Mouse (Mus musculus) erythroblast, embryonic 14.5 days (primary cell): ENCODE results near the gene Ptprd. TPM values are rescaled to one million over a fixed set of nuclear protein-coding genes. Genes with fewer than 3 reads are reported as not detected.

ENCODE experiments used
- H3K27me3 ChIP-seq: 2 replicates; pipeline ENCODE4 v1.6.1; 2012; ENCODE audit warnings: inconsistent platforms; ENCODE audit not compliant: control insufficient read depth
- H3K36me3 ChIP-seq: 2 replicates; pipeline ENCODE4 v1.6.1; 2012; ENCODE audit warnings: mild to moderate bottlenecking, inconsistent platforms; ENCODE audit not compliant: control insufficient read depth
- H3K4me1 ChIP-seq: 2 replicates; pipeline ENCODE4 v1.6.1; 2012; ENCODE audit warnings: inconsistent platforms; ENCODE audit not compliant: control insufficient read depth
- H3K4me3 ChIP-seq: replicated peaks from 2 replicates; pipeline ENCODE3; 2012; ENCODE audit warnings: moderate library complexity, mild to moderate bottlenecking, inconsistent platforms
- H3K9me3 ChIP-seq: 2 replicates; pipeline ENCODE4 v1.6.1; 2012; ENCODE audit warnings: low read length, inconsistent platforms, mixed read lengths; ENCODE audit not compliant: control insufficient read depth
- GATA1 ChIP-seq: IDR thresholded peaks from 2 replicates; pipeline ENCODE4 v1.6.1; 2012; ENCODE audit warnings: low read length, inconsistent platforms, mixed read lengths
- TAL1 ChIP-seq: IDR thresholded peaks from 3 replicates; pipeline ENCODE4 v1.6.1; 2012; ENCODE audit warnings: low read length, inconsistent platforms, mixed read lengths
- polyA plus RNA-seq: library from polyadenylated mRNA; stranded (reverse); fragments of >175 nt; gene quantifications from 2 replicates; pipeline ENCODE4 v1.2.3, GENCODE M21; 2012

The Ptprd gene
- polyA plus RNA-seq, 1 experiment: not detected

GRCm38 (mm10) chr4:76370041-76370880 lies 1841.5 kb downstream of the Ptprd start:
- TF ChIP-seq GATA1: no peak
- TF ChIP-seq TAL1: no peak
- Histone ChIP-seq H3K36me3 (no peaks in the 10 kb centered on the region), H3K9me3 (peaks cover 3% of the 10 kb centered on the region; the same call in 1 of the 2 replicates), H3K27me3 (no peaks in the 10 kb centered on the region), H3K4me3 (no peak overlapping the region), H3K4me1 (no peaks in the 10 kb centered on the region)

GRCm38 (mm10) chr4:76369101-76369500 lies 1842.7 kb downstream of the Ptprd start:
- Histone ChIP-seq H3K36me3 (no peaks in the 10 kb centered on the region), H3K27me3 (no peaks in the 10 kb centered on the region), H3K4me3 (no peak overlapping the region), H3K9me3 (no peaks in the 10 kb centered on the region), H3K4me1 (no peaks in the 10 kb centered on the region)
- TF ChIP-seq TAL1: no peak
- TF ChIP-seq GATA1: no peak

- no peak overlapping the region for H3K4me3 ChIP-seq
- no peaks in the 10 kb centered on the region for H3K9me3 ChIP-seq
These were observed 1843.5 kb downstream of the Ptprd start for GRCm38 (mm10) chr4:76368291-76368690.

GRCm38 (mm10) chr4:76367285-76367684 lies 1844.5 kb downstream of the Ptprd start:
- Histone ChIP-seq H3K4me3 (no peak overlapping the region), H3K4me1 (no peaks in the 10 kb centered on the region), H3K9me3 (no peaks in the 10 kb centered on the region), H3K36me3 (no peaks in the 10 kb centered on the region), H3K27me3 (no peaks in the 10 kb centered on the region)
- TF ChIP-seq TAL1: no peak
- no peak for TF ChIP-seq GATA1

More at GRCm38 (mm10) chr4:76368291-76368690, 1843.5 kb downstream of the Ptprd start:
- Histone ChIP-seq H3K36me3 (no peaks in the 10 kb centered on the region), H3K4me1 (no peaks in the 10 kb centered on the region), H3K27me3 (no peaks in the 10 kb centered on the region)
- TF ChIP-seq GATA1: no peak
- TF ChIP-seq TAL1: no peak

- no peaks in the 10 kb centered on the region for H3K4me1 ChIP-seq
- no peak overlapping the region for H3K4me3 ChIP-seq
- H3K36me3 ChIP-seq: no peaks in the 10 kb centered on the region
- no peaks in the 10 kb centered on the region for H3K27me3 ChIP-seq
- no peaks in the 10 kb centered on the region for H3K9me3 ChIP-seq
- TF ChIP-seq TAL1 (no peak), GATA1 (no peak)
These were observed 1845.9 kb downstream of the Ptprd start for GRCm38 (mm10) chr4:76365871-76366270.

- TF ChIP-seq GATA1: no peak
- TF ChIP-seq TAL1: no peak
- Histone ChIP-seq H3K4me3 (no peak overlapping the region), H3K4me1 (no peaks in the 10 kb centered on the region), H3K36me3 (no peaks in the 10 kb centered on the region), H3K27me3 (no peaks in the 10 kb centered on the region), H3K9me3 (no peaks in the 10 kb centered on the region)
These were observed 1850.2 kb downstream of the Ptprd start for GRCm38 (mm10) chr4:76361546-76361945.

GRCm38 (mm10) chr4:76354167-76354566 lies 1857.6 kb downstream of the Ptprd start:
- no peak for TF ChIP-seq GATA1
- Histone ChIP-seq H3K27me3 (no peaks in the 10 kb centered on the region), H3K4me3 (no peak overlapping the region), H3K4me1 (no peaks in the 10 kb centered on the region), H3K36me3 (no peaks in the 10 kb centered on the region), H3K9me3 (no peaks in the 10 kb centered on the region)

GRCm38 (mm10) chr4:76352468-76352867 lies 1859.3 kb downstream of the Ptprd start:
- TF ChIP-seq TAL1: no peak
- no peak for TF ChIP-seq GATA1
- Histone ChIP-seq H3K36me3 (no peaks in the 10 kb centered on the region), H3K9me3 (no peaks in the 10 kb centered on the region), H3K27me3 (no peaks in the 10 kb centered on the region), H3K4me3 (no peak overlapping the region), H3K4me1 (no peaks in the 10 kb centered on the region)

- TF ChIP-seq TAL1: no peak
- TF ChIP-seq GATA1: no peak
- Histone ChIP-seq H3K4me3 (no peak overlapping the region), H3K4me1 (no peaks in the 10 kb centered on the region), H3K36me3 (no peaks in the 10 kb centered on the region), H3K27me3 (no peaks in the 10 kb centered on the region), H3K9me3 (no peaks in the 10 kb centered on the region)
These were observed 1860.4 kb downstream of the Ptprd start for GRCm38 (mm10) chr4:76351201-76351979.
